Mouse (Mus musculus): ENCODE measurements around the gene Spata2l.
"Not testable (repeated sequence)": the region's sequence is repeated elsewhere in the genome, so short reads cannot be mapped to it uniquely, and the experiment has no call there.

Gene Spata2l

DNA sequence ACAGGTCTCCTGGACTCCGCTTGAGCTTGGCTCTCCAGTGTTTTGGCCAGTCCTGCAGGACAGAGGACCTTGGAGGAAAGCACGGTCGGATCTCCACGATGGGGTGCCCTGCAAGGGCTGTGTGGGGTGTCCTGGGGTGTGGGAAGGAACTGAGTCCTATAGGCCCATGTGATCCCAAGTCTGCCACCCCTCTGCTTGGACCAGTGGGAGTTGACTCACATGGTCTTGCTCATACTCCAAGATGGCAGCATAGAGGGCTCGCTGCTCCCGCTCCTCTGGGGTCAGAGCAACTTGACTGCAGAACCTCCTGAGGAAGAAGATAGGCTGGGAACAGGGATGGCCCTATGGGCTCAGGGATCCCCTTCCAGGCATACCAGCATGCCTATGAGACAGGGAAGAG is 11.7 kb upstream of the Spata2l start:
- DNase-seq (ENCODE audit: low spot score in 2 of 2), result no peak

DNA sequence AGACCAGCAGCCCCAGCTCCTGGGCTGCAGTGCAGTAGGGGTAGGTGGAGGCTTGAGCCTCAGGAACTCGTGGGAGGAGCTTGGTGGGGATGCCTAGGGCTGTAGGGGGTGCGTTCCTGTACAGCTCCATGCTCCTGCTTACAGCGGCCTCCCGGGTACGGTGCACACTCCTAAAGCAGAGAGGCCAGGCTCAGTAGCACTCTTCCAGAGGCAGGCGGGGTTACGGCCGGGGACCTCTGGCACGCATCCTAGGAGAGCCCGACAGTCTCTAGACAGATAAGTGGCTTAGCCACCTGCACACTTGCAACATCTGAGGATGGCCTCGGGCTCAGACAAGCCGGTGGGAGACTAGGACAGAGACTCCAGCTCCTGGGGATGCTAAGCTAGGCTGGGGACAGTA is 9.5 kb upstream of the Spata2l start:
- DNase-seq (ENCODE audit: low spot score in 2 of 2), result no peak

DNA sequence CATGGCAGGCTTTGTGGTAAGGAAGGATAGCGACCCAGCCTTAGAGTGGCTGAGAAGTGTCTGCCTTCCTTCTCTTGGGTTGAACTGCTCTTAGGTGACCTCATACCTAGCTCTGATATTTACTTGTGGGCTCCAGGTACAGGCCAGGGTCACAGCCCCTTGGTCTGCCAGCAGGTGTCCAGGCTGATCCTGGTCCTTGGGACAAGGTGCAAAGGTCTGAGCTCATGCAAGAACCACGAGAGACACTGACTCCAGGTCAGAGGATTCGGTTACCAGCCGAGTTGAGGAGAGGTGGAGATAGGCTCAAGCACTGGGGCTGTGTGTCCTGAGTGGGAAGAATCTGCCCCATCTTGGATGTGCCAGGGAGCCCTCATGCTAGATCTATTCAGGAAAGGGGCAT is 8.3 kb upstream of the Spata2l start:
- no peak for DNase-seq (ENCODE audit: low spot score in 2 of 2)

DNA sequence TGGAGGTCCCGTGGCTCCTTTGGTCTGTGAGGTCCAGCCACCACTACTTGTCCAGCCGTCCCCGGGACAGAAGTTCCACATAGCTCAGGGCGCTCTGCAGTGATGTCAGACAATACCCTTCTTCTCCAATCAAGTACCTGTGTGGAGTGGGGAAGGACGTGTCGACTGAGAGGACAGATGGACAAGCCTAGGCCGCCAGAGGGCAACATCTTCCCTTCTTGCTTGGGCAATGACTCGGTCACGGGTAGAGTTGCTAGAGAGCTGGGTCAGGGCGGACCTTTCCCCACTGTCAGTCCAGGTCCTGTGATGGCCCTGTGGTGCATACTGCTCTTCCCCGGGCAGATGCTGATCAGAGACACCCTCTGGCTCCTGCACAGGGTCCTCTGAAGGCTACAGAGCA is 7.0 kb upstream of the Spata2l start:
- DNase-seq (ENCODE audit: low spot score in 2 of 2), result no peak

DNA sequence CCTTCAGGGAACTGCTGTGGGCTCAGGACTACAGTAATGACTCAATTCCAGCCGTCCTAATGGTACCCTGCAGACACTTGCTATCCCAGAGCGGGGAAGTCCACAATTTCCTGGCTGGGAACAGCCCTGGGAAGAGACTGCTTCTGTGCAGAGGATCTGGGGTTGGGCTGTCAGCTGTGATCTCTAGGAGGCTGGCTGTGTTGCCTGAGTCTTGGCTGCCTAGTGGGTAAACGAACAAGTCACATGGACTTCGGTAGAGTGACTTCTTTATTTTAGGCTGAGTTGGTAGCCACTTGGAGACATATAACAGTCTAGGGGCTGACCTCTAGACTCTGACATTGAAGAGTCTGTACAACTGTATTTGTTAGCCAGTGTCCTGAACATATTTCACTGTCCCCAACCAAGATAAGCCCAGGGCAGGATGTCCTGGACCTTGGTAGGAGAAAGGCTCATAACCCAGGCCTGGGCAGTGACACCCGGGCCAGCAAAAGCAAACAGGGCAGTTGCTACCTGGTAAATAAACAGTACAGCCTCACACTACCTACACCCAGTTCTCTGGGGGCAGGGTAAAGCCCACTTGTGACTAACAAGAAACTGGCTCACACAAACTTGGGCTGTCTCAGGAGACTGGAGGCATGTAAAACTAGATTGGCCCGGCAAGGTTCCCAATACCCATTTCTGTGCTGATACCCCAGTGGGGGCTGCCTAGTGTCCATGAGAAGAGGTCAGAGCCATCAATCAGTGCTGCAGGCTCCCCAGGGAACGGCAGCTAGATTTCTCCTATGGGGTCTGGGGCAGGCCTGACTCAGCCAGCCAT is 6.3 kb upstream of the Spata2l start:
- no peak for DNase-seq (ENCODE audit: low spot score in 2 of 2)

DNA sequence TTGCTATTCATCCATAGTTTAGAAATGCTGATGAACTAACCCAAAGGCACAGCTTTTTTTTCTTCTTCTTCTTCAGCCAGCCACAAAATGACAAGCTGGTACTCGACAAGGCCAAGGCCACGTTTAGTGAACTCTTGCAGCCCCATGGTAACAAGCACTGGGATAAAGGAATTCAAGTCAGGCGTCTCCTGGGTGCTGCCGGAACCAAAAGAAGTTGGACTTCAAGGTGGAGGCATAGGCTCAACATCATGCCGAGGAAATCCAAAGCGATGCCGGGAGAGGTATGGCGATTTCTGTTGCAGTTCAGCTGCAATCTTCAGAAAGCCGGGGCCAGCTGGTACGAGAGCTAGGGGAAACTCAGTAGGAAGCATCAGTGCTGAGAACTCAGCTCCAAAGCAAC is 3.4 kb upstream of the Spata2l start:
- no peak for DNase-seq (ENCODE audit: low spot score in 2 of 2)

DNA sequence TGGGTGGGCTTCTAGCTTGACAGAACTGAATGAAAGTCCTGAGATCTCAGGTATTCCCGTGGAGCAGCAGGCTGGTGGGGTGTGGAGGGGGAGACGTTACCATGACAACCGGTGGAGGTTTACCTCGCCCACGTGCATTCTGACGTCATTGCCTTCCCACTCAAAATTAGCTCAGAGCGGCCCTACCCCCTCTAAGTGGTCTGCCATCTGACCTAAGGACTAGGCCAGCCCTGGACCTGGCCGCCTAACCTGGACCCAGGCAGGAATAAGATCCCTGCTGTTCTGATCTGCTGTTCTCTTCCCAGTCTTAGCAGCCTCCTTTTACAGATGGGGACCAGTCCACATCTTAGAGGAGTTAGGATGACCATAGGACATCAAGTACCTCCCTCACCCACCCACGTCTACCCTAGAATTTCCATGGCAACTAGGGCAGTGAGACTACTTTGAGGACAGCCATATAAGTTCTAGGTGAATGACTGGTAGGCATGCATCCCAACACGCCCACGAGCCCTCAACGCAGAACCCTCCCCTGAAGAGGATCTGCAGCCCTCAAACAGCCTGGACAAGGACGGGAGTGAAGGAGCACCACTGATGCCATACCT is 1.0 kb downstream of the Spata2l start:
- DNase-seq (ENCODE audit: low spot score in 2 of 2), result peak; percentile 88 to 93

DNA sequence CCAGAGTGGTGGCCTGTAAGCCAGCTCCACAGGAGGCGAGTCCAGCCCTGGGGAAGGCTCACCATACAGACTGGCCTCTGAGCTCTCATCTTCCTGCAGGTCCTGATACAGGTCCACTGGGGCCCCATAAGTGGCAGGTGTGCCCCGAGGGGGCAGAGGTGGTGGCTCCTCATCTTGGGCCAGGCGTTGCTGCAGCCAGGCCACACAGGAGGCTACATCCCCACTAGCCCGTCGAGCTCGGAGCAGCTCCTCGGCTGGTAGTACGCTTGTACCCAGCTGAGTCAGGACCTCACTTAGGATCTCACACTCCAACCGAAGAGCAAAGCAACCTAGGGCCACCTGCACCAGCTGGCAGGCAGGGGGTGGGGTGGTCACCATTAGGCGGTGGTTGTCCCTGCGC is 2.3 kb downstream of the Spata2l start:
- DNase-seq (ENCODE audit: low spot score in 2 of 2), result no peak

DNA sequence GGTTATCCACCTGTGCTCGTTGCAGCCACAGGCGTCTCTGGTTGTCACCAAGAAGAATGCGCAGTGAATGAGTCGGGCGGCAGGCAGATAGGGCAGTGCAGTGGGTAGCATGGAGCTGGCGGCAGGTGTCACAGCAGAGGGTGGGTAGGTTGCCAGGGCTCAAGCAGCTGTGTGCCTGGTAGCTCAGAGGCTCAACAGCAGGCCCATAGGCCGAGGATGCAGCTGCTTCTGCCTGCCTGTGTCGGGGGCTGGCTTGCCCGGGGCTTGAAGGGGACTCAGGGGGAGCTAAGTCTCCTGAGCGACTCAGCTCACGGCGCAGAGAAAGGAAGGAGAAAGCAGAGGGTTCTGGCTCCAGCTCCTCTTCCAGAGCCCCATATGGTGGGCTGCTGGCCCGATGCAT is 2.7 kb downstream of the Spata2l start:
- no peak for DNase-seq (ENCODE audit: low spot score in 2 of 2)

DNA sequence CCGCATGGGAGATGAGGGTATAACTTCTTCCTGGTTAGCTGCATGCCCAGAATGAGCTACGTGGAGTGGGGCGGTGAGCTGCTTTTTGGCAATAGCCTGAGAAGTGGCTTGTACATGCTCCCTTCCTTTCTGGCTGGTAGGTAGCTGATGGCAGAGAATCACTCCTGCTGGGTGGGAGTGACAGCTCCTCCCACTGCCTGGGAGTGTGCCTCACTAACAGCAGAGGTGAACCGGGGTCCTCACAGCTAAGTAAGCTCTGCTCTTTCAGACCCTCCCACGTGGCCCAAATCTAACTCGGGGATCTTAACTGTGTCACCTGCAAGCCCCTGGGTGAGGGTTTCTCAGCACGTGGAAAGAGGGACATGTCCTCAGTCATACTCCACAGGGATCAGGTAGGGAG is 3.5 kb downstream of the Spata2l start:
- DNase-seq (ENCODE audit: low spot score in 2 of 2), result no peak

DNA sequence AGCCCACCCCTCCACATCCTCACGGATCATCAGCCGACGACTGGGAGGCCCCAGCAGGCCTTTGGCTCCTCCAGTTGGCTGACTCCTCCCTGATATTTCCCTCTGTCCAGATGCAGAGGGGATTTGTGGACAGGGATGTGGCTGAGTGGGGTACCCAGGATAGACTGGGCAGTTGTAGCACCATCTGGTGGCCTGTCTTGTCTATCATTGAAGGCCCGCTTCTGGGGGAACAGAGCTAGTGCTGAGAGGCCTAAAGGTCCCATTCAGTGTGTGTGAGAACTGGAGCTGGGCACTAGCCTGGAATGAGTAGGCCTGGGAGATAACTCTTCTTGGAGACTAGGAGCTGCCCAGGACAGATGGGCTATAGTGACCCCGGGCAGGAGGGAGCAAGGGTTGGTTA is 4.3 kb downstream of the Spata2l start:
- DNase-seq (ENCODE audit: low spot score in 2 of 2), result no peak

DNA sequence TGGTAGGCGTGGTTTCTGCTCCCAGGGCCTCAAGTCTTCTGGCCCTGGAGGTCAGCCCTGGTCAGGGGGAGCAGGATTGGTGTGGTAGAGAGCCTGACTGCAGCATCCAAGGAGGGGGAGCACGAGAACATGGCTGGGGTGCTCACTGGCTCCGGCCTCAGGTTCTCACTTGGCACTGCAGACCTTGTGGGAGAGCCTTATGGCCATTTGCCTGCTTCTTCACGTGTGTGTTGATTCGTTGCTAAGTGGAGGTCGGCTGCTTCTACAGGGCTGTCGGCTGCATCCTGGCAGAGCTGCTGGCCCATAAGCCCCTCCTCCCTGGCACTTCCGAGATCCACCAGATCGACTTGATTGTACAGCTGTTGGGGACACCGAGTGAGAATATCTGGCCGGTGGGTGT is 5.7 kb downstream of the Spata2l start:
- not testable (repeated sequence) for DNase-seq (ENCODE audit: low spot score in 2 of 2)

DNA sequence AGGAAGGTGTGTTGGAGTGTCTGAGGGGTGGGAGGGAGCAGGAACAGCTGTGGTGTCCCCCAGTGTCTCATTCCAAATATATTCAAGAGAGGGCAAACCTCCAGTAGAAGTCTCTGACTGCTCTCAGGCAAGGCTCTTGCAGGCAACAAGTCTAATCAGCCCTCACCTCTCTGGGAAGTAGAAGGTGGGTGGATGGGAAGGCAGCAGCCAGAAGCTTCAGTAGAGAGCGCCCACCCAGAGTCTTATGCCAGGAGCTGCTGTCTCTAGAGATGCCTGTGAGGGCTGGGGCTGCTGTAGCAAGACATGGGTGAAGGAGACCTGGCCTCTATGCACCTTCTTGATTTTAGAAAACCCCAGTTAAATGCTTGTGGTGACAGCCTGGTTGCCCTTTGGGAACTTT is 7.6 kb downstream of the Spata2l start:
- DNase-seq (ENCODE audit: low spot score in 2 of 2), result no peak

DNA sequence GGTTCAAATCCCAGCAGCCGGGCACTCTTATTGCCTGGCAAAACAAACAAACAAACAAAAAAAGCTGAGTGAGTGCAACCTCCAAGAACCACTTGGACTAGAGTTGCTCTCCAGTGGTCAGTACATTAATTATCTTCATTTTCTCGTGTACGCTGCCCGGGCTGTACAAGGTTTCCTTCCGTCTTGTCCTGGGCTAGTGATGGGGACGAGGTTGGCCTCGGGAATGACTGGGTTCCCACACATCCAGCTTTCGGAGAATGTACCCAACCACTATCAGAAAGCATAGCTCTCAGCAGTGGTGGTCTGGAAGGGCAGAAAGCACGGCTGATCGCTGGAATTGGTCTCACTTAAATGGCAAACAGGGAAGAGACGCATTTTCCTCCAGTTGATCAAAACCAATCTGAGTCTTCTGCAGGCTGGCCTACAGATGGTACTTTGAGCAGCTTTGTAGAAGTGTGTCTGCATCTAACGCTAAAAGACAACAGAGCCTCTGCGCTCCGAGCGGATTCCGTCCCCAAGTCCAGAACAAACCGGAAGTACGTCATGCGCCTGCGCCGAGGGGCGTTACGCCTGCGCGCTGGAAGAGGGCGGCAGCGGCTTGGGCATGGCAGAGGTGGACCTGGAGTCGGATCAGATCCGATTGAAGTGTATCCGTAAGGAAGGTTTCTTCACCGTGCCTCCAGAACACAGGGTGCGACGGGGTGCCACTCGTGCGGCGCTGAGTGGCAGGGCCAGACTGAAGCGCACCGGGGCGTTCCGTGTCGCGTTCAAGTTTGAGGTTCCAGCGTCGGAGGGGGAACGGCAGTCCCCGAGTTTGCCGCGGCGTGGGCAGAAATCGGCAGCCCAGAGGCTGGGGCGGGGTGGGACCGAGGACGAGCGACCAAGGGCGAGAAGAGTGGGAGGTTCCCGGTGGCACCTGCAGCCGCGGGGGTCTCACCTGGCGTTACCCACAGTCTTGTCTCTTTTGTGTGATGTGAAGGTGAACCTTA is 11.5 kb downstream of the Spata2l start, which contains the start of gene Cdk10:
Gene Cdk10, plus strand, starts transcription at position 565 of the 989 bp plus-strand sequence.
- peak; percentile 94 to 95 for DNase-seq (ENCODE audit: low spot score in 2 of 2)

DNA sequence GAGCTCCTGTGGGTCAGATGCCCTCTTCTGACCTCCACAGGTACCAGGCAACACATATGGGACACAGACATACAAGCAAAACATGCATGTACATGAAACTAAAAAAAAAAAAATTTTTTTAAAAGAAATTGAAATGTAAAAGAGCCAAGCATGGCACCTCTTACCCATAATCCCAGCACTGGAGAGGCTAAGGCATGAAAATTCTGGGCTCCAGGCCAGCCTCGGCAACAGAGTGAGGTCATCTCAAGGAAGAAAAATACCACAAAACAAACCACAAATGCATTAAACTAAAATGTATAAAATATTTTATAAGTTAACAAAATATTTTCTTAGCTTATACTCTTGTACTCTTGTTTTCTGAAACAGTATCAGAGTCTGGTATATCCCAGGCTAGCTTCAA is 15.1 kb downstream of the Spata2l start:
- no peak for DNase-seq (ENCODE audit: low spot score in 2 of 2)

DNA sequence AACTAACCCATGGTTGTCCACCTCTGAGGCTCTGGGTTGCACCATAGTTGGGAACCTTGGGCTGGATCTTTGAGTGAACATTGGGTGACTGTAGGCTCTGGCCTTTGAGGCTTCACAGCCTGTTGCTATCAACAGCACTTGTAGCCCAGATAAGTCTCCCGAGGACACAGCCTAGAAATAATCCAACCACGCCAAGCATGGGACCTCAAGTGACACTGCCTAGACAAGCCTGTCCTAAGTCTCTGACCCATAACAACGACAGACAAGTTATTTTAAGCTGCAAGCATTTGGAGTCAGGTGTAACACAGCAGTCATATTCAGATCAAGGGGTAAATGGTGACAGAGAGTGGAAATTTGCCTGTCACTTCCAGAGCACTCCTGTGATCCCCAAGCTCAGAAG is 20.6 kb downstream of the Spata2l start:
- DNase-seq (ENCODE audit: low spot score in 2 of 2), result no peak

DNA sequence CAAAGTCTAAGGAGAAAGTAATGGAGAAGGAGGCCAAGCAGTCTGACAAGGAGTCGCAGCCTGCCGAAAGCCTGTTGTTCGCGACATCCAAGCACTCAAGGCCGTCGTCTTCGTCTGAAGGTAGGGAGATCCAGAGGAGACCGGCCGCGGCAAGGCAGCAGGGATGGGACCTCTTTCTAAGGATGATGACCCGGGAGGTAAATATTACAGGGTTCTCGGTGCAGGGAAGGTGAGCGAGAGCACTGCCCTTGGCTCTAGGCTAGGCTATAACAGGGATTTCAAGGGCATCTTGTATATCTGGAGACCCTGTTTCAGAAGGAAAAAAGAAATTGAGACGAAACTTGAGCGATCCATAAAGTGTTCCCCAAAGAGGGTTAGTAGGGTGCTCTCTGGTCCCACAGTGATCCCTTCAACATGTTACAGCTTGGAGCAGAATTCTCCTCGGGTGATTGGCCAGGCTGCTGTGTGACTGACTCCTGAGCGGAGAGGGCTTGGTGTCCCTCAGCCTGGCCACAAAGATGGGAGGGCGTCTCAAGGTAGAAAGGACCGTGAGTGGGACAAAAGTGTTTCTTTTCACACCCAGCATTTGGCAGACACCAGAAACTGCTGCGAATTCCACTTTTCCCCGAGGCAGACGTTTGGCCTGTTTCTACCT is 22.8 kb downstream of the Spata2l start:
- no peak for DNase-seq (ENCODE audit: low spot score in 2 of 2)

DNA sequence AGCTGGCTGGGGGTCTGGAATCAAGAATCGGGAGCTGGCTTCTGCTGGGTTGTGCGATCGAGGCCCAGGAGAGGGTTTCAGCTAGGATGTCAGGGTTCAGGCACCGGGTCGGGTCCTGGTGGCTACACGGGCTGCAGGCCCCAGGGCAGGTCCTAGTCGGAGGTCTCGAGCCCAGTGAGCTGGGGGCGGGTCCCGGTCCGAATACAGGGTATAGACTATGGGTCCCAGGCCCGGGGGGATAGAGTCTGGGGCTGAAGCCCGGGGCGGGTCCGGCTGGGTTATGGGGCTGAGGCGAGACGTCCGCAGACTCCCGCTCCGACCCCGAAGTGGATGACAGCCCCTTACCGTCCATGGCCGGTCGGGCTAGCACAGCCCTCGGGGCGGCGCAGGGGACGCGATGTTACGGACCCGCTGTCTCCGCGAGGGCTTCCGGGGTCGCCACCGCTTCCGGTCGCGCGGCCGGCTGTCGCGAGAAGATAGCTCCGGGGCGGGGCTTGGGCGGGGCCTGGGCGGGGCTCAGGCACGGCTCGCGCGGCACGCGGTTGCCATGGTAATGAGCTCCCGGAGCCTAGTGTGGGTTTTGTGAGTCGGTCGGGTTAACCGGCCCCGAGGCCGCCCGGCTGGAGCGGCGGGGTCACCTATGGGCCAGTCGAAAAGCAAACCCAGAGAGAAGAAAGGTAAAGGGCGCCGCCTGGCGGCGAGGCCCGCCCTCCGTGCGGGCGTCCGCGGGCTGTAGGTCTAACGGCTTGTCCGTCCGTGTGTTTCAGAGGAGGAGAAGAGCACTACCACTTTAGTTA is 23.5 kb downstream of the Spata2l start, which contains the start of the genes Chmp1a and Spata33:
Gene Chmp1a, minus strand, starts transcription at position 443 of the 797 bp plus-strand sequence.
Gene Spata33, plus strand, starts transcription at position 512 of the 797 bp plus-strand sequence.
- DNase-seq (ENCODE audit: low spot score in 2 of 2), result peak; percentile 93 to 95

DNA sequence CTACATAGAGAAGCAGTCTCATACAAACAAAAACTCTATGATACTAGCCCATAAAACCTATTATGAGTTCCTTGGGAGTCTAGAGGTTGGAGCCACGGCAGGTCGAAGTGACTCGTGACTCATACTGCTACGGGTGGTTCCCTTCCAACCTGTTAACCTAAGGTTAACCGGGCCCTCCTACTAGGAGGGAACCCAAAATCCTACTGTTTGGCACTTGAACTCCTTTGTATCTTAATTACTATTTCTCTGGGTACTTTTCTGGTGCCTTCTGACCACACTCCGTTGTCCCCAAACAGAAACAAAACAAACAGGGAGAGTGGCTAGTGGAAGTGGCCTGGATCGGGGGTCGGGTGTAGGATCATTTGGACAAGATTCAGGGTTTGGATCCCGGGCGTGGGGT is 24.2 kb downstream of the Spata2l start:
- no peak for DNase-seq (ENCODE audit: low spot score in 2 of 2)

DNA sequence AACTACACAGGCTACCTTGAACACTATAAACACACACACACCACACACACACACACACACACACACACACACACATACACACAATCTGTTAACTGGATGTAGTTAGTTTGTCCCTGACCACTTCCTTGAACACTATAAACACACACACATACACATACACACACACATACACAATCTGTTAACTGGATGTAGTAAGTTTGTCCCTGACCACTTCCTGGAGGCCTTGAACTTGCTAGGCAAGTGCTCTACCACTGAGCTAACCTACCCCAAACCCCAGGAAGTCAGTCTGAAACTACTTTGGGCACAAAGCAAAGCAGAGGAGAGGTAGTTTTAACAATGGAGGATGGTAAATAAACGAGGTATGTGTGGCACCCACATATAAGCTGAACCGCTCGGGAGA is 32.5 kb downstream of the Spata2l start:
- no peak for DNase-seq (ENCODE audit: low spot score in 2 of 2)

DNA sequence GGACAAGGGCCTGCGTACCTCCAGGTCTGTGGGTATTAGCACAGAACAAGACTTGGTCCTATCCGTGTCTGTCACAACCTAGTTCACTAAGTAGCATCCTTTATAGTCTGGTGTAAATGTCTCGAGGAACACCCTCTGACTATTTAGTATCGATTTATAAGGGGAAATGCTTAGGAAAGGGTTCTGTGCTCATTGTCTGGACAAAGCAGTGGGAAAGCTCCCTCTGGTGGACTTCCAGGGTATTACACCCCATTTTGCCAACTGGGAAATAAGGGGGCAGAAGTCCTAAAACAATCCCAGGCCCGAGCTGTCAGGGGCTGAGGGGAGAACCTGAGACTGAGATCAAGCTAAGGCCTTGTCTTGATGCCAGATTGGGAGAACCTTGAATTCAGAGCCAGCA is 33.7 kb downstream of the Spata2l start:
- DNase-seq (ENCODE audit: low spot score in 2 of 2), result peak; percentile 74 to 85

Measured in right cerebral cortex, postnatal 10 days (tissue).